Mouse (Mus musculus): ENCODE data around the gene Sdf4.

GRCm38 (mm10) chr4:156054130-156054529 is 61.5 kb downstream of the Sdf4 start:
- TF ChIP-seq CTCF (conservative IDR thresholded peaks at IDR 0.05; ENCODE audit: low read length), result no peak
- TF ChIP-seq NANOG (IDR thresholded peaks at IDR 0.05; ENCODE audit: borderline replicate concordance, low read length), result no peak
- no peak for TF ChIP-seq POU5F1 (IDR thresholded peaks at IDR 0.05; ENCODE audit: borderline replicate concordance, low read length)

Measured in E14TG2a.4 (cell line).